Mouse (Mus musculus): ENCODE measurements around the gene Rpl10. TPM values are rescaled to one million over a fixed set of nuclear protein-coding genes. Genes with fewer than 3 reads are reported as not detected.
A peak's percentile ranks its signal among the peaks of the same experiment; 100 is the strongest.

Rpl10 gene
- polyA plus RNA-seq, 1 experiment from 2014 or later: 890 TPM

DNA sequence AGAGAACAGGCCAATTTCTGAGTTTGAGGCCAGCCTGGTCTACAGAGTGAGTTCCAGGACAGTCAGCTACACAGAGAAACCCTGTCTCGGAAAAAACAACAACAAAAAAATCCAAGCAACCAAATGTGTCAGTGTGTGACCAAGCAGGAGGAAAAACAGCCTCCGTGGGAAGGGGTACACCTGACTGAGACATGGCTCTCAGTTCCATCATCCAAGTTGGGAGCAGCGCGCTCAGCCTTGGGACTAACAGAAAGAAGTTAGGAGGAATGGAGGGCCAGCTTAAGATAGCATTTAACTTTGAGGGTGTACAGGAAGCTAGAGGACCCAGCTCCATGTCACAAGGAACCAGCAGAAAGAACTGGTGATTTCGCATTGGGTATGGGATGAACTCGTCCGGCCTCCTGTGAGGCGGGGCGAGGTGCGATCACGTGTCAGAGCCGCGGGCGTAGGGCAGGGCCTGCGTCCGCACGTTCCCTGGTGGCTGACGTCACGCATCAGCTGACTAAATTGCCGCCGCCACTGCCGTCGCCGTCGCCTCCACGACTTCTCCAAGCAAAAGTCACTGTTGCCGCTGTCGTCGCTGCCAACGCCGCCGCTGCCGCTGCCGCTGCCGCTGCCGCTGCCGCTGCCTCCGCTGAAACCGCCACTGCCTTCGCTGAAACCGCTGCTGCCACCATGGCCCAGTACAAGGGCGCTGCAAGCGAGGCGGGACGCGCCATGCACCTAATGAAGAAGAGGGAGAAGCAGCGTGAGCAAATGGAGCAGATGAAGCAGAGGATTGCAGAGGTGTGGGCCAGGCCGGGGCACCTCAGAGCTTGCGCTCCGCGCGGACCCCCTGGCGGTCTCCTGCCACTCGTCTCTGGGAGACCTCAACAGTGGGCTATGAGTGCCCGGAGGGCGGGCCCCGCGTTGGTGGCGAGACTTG lies 42.2 kb downstream of the Rpl10 start, which contains the start of gene Fam50a:
Fam50a (plus strand) TSS at position 494 of the 925 bp plus-strand sequence.
- Histone ChIP-seq H3K27me3 (ENCODE audit: control insufficient read depth, insufficient read depth, low read length) (no peaks in the 10 kb centered on the region), H3K4me3 (ENCODE audit: low read depth, low read length) (peak within 1 kb of the TSS; percentile 54), H3K4me1 (ENCODE audit: control insufficient read depth, insufficient read depth, low read length) (no peaks in the 10 kb centered on the region), H3K9me3 (replicated peaks; ENCODE audit: control insufficient read depth, low read length) (no peaks in the 10 kb centered on the region), H3K9ac (replicated peaks; ENCODE audit: low read length) (peak within 1 kb of the TSS; percentile 65), H3K27ac (replicated peaks; ENCODE audit: low read depth, low read length) (no peak within 1 kb of the TSS), H3K36me3 (replicated peaks; ENCODE audit: control insufficient read depth, insufficient read depth, low read depth, low read length) (no peaks in the 10 kb centered on the region), H3K4me2 (ENCODE audit: low read depth, low read length) (peak within 1 kb of the TSS; percentile 74)
- whole genome bisulfite sequencing: 20% methylated on average over 59 of the region's 59 CpGs
- ATAC-seq (replicated peaks; ENCODE audit: insufficient number of reproducible peaks, low FRiP score, low TSS enrichment, low read depth): peak; percentile 89
- DNase-seq (ENCODE audit: low spot score): peak; percentile 88

Small RNA genes within 50 kb of the gene (microRNA-seq; reads per million reads assigned to microRNA genes)
- gene Mir7091 (ENCODE audit: borderline number of aligned reads) (not detected), gene Mir7092 (ENCODE audit: borderline number of aligned reads) (not detected)

Other genes with a start within 250 kb of the Rpl10 start
- 28.0 and 31.3 TPM in 2 replicates for gene Irak1, start 246.9 kb upstream of the Rpl10 start, polyA plus RNA-seq (2014; fragmentation: Nextera tagmentation; extraction: Ambion mirVana)
- gene Opn1mw, start 143.3 kb upstream of the Rpl10 start, polyA plus RNA-seq (2014; fragmentation: Nextera tagmentation; extraction: Ambion mirVana): not detected in 2 replicates
- 12.4 and 13.1 TPM in 2 replicates for gene Mecp2, start 135.4 kb upstream of the Rpl10 start, polyA plus RNA-seq (2014; fragmentation: Nextera tagmentation; extraction: Ambion mirVana)
- gene Tex28, start 103.0 kb upstream of the Rpl10 start, polyA plus RNA-seq (2014; fragmentation: Nextera tagmentation; extraction: Ambion mirVana): not detected in 2 replicates
- gene Tktl1, start 93.6 kb upstream of the Rpl10 start, polyA plus RNA-seq (2014; fragmentation: Nextera tagmentation; extraction: Ambion mirVana): not detected in 2 replicates
- 267 and 289 TPM in 2 replicates for gene Flna, start 21.0 kb upstream of the Rpl10 start, polyA plus RNA-seq (2014; fragmentation: Nextera tagmentation; extraction: Ambion mirVana)
- gene Emd, start 16.1 kb upstream of the Rpl10 start, polyA plus RNA-seq (2014; fragmentation: Nextera tagmentation; extraction: Ambion mirVana): 29.3 and 31.8 TPM in 2 replicates
- 62.0 and 65.2 TPM in 2 replicates for gene Taz, start 11.1 kb downstream of the Rpl10 start, polyA plus RNA-seq (2014; fragmentation: Nextera tagmentation; extraction: Ambion mirVana)
- gene Dnase1l1, start 11.5 kb downstream of the Rpl10 start, polyA plus RNA-seq (2014; fragmentation: Nextera tagmentation; extraction: Ambion mirVana): 4.2 and 5.2 TPM in 2 replicates
- 93.0 and 107 TPM in 2 replicates for gene Atp6ap1, start 26.3 kb downstream of the Rpl10 start, polyA plus RNA-seq (2014; fragmentation: Nextera tagmentation; extraction: Ambion mirVana)
- 231 and 262 TPM in 2 replicates for gene Gdi1, start 34.2 kb downstream of the Rpl10 start, polyA plus RNA-seq (2014; fragmentation: Nextera tagmentation; extraction: Ambion mirVana)
- gene Fam50a, start 42.2 kb downstream of the Rpl10 start, polyA plus RNA-seq (2014; fragmentation: Nextera tagmentation; extraction: Ambion mirVana): 56.4 and 56.6 TPM in 2 replicates
- 11.2 and 11.3 TPM in 2 replicates for gene Plxna3, start 58.3 kb downstream of the Rpl10 start, polyA plus RNA-seq (2014; fragmentation: Nextera tagmentation; extraction: Ambion mirVana)
- gene Lage3, start 82.8 kb downstream of the Rpl10 start, polyA plus RNA-seq (2014; fragmentation: Nextera tagmentation; extraction: Ambion mirVana): 128 and 130 TPM in 2 replicates
- 63.2 and 65.7 TPM in 2 replicates for gene Ubl4a, start 102.4 kb downstream of the Rpl10 start, polyA plus RNA-seq (2014; fragmentation: Nextera tagmentation; extraction: Ambion mirVana)
- gene Slc10a3, start 102.5 kb downstream of the Rpl10 start, polyA plus RNA-seq (2014; fragmentation: Nextera tagmentation; extraction: Ambion mirVana): 11.4 and 13.6 TPM in 2 replicates
- gene Fam3a, start 122.5 kb downstream of the Rpl10 start, polyA plus RNA-seq (2014; fragmentation: Nextera tagmentation; extraction: Ambion mirVana): 26.7 and 27.6 TPM in 2 replicates
- 22.0 and 22.2 TPM in 2 replicates for gene Ikbkg, start 122.5 kb downstream of the Rpl10 start, polyA plus RNA-seq (2014; fragmentation: Nextera tagmentation; extraction: Ambion mirVana)
- 54.2 and 59.2 TPM in 2 replicates for gene G6pdx, start 158.4 kb downstream of the Rpl10 start, polyA plus RNA-seq (2014; fragmentation: Nextera tagmentation; extraction: Ambion mirVana)
- gene Gm6880, start 210.6 kb downstream of the Rpl10 start, polyA plus RNA-seq (2014; fragmentation: Nextera tagmentation; extraction: Ambion mirVana): not detected in 2 replicates